Mouse (Mus musculus) kidney, adult 18-20 months (tissue): ENCODE results near the gene A2m.

ENCODE experiments used
- DNase-seq: peaks from one replicate; pipeline ENCODE4 v3.0.0; 2021

The A2m gene

DNA sequence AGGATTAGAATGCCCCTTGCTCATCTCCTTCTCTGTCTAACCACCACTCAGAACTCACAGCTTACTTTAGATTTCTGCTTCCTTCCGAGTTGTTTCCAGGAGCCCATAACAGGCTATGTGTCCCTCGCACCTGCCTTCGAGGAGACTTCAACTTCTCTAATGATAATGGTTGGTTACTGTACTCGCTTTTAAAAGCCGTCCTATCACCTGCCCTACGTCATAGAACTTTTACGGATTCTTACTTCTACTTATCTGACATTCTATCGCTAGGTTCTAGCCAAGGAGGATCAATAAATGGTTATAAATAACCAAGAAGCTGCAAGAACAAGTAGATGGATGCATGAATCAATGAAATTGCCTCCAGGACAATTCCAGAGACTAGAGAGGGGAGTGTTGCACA, at the start of gene A2m:
A2m (plus strand) TSS at position 301 of the 400 bp plus-strand sequence.
- DNase-seq, result no peak

DNA sequence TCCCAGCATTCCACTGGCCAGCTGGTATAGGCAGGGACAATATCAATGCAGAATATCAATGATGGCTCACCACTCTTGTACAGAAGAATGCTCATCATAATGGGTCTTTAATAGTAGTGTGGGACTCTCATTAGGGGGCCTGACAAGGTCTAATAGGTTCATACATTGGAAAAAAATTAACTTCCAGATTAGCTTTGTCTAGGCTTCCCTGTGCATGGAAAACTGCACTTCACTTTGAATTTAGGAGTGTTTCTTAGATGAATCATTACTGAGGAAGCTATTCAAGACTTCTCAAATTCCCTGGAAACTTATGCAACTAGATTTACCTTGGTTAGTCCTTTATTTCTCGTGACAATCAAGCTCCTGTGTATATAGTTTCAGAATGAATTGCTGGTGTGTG, 45.0 kb upstream of the A2m start:
- DNase-seq, result no peak

DNA sequence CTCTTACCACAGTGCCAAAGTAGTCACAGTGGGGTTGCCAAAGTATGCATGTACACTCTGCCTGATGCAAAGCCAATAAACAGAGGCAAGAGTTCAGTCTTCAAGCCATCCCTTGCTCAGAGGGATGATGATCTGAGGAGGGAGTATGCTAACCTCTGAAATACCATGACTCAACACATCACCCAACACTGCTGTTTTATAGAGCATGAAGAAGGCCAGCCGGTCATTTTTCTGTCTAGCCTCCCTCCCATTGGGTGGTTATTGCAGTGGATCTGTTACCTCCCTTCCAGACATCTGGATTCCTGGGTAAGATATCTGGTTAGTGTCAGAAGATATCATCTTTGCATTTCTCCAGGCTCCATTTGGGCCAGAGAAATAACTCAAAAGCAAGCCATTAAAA, 34.2 kb upstream of the A2m start:
- no peak for DNase-seq

DNA sequence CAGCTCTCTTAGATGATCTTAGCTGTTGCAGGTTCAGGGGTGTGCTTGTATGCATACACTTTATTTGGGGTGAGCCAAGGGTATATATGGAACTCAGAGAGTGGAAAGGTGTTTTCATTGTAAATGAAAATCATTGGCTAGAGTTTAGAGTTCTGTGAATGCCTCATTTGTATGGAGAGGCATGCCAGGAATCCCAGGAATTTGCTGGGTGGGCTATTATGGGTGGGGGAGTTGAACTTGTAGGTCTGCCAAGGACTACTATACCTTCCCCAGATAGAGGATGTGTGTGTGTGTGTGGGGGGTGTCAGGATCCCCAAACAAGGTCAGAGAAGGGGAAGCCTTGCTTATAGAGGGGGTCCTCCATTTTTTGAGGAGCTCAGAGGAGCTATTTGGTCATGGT, 27.3 kb upstream of the A2m start:
- no peak for DNase-seq

- DNase-seq, result peak; percentile 16
Measured at GRCm38 (mm10) chr6:121611796-121612195, 23.4 kb upstream of the A2m start.

GRCm38 (mm10) chr6:121617476-121617875, 17.7 kb upstream of the A2m start:
- DNase-seq, result no peak

- no peak for DNase-seq
Measured at GRCm38 (mm10) chr6:121622525-121622924, 12.7 kb upstream of the A2m start.

DNA sequence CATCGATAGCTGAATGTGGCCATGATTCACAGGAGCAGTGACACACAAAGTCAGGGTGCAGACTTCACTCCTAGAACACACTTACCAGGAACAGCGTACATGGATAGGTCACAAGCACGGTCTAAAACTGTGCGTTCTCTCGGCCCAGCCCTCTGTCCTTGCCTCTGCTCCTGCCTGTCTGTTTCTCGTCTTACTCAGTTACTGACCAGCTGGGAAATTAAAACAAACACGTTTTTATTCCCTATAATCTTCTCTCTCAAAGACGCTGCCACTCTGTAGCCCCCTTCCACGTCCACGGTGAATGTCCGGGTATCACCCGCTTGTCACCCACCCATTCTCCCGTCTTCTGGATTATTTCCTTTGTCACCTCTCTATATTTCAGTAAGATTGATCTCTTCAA, 656 bp upstream of the A2m start:
- DNase-seq, result no peak

GRCm38 (mm10) chr6:121635878-121636371, 749 bp downstream of the A2m start:
- peak; percentile 6 for DNase-seq

- DNase-seq, result no peak
Measured at GRCm38 (mm10) chr6:121648499-121648898, 13.3 kb downstream of the A2m start.
